Mouse (Mus musculus) midbrain, embryonic 15.5 days (tissue): ENCODE measurements around the gene Ahdc1. TPM values are rescaled to one million over a fixed set of nuclear protein-coding genes. Genes with fewer than 3 reads are reported as not detected.
A peak's percentile ranks its signal among the peaks of the same experiment; 100 is the strongest.

Source experiments
- ATAC-seq: fragments of 200-750 bp; cut with Nextera tagmentation; replicated peaks from 2 replicates; pipeline ENCODE4 v1.8.0; 2017; ENCODE audit warnings: moderate TSS enrichment
- H3K27ac ChIP-seq: fragments of 300-500 bp; sonication (generic); 2 replicates; pipeline ENCODE4 v1.5.1; 2015; ENCODE audit warnings: mild to moderate bottlenecking, inconsistent platforms
- H3K27me3 ChIP-seq: fragments of 300-500 bp; sonication (generic); replicated peaks from 2 replicates; pipeline ENCODE4 v1.6.1; 2015; ENCODE audit warnings: inconsistent platforms
- H3K36me3 ChIP-seq: fragments of 300-500 bp; sonication (generic); replicated peaks from 2 replicates; pipeline ENCODE4 v1.6.1; 2015; ENCODE audit warnings: inconsistent platforms
- H3K4me1 ChIP-seq: fragments of 300-500 bp; sonication (generic); 2 replicates; pipeline ENCODE4 v1.6.1; 2015; ENCODE audit warnings: inconsistent platforms
- H3K4me2 ChIP-seq: fragments of 300-500 bp; sonication (generic); 2 replicates; pipeline ENCODE4 v1.6.1; 2015; ENCODE audit warnings: inconsistent platforms, mild to moderate bottlenecking, moderate library complexity
- H3K4me3 ChIP-seq: fragments of 300-500 bp; sonication (generic); 2 replicates; pipeline ENCODE4 v1.5.1; 2015; ENCODE audit warnings: mild to moderate bottlenecking, inconsistent platforms
- H3K9ac ChIP-seq: fragments of 300-500 bp; sonication (generic); 2 replicates; pipeline ENCODE4 v1.6.1; 2015; ENCODE audit warnings: mild to moderate bottlenecking, inconsistent platforms
- H3K9me3 ChIP-seq: fragments of 300-500 bp; sonication (generic); 2 replicates; pipeline ENCODE4 v1.6.1; 2016; ENCODE audit warnings: inconsistent platforms
- WGBS: fragments of 180-500 bp; shearing (Covaris S2); methylation state at CpG from one replicate; pipeline ENCODE4 v1.1.7; 2015; ENCODE audit warnings: mixed read lengths; 5-methylcytosine and 5-hydroxymethylcytosine counted together
- polyA plus RNA-seq: library from polyadenylated mRNA; unstranded; fragments of >200 nt; fragmentation: Nextera tagmentation; extraction: Ambion mirVana; gene quantifications from 2 replicates; pipeline ENCODE4 v1.2.1, GENCODE M21; 2015

Ahdc1 gene
- polyA plus RNA-seq, 1 experiment from 2014 or later = 14.4 TPM

GRCm38 (mm10) chr4:133068400-133069138 lies 57.5 kb downstream of the Ahdc1 start:
- 63% methylated on average over 12 of the region's 12 CpGs for WGBS
- H3K4me2 ChIP-seq = no peak overlapping the region
- H3K4me1 ChIP-seq = peaks cover 31% of the 10 kb centered on the region
- H3K9me3 ChIP-seq = no peaks in the 10 kb centered on the region
- no peak for ATAC-seq
- peak overlapping the region; percentile 65 for H3K27ac ChIP-seq
- H3K4me3 ChIP-seq = no peak overlapping the region
- peaks cover 24% of the 10 kb centered on the region for H3K36me3 ChIP-seq
- H3K9ac ChIP-seq = no peak overlapping the region
- H3K27me3 ChIP-seq = no peaks in the 10 kb centered on the region

- Histone ChIP-seq H3K9ac (no peak overlapping the region), H3K4me3 (no peak overlapping the region), H3K27ac (no peak overlapping the region), H3K27me3 (no peaks in the 10 kb centered on the region), H3K36me3 (peaks cover 11% of the 10 kb centered on the region), H3K4me1 (peaks cover 50% of the 10 kb centered on the region), H3K4me2 (no peak overlapping the region), H3K9me3 (no peaks in the 10 kb centered on the region)
- ATAC-seq = no peak
- 70% methylated on average over 3 of the region's 3 CpGs for WGBS
Measured at GRCm38 (mm10) chr4:133070388-133070787, 59.3 kb downstream of the Ahdc1 start.

GRCm38 (mm10) chr4:133070821-133071372 lies 59.8 kb downstream of the Ahdc1 start:
- H3K4me1 ChIP-seq = peaks cover 53% of the 10 kb centered on the region
- H3K4me3 ChIP-seq = no peak overlapping the region
- H3K9me3 ChIP-seq = no peaks in the 10 kb centered on the region
- ATAC-seq = no peak
- H3K9ac ChIP-seq = no peak overlapping the region
- 0 out of 2 replicates have a peak overlapping the region, but pooled peaks have one; percentile 35 for H3K27ac ChIP-seq
- WGBS = 93% methylated on average over 5 of the region's 5 CpGs
- no peaks in the 10 kb centered on the region for H3K27me3 ChIP-seq
- peaks cover 6% of the 10 kb centered on the region for H3K36me3 ChIP-seq
- H3K4me2 ChIP-seq = no peak overlapping the region

GRCm38 (mm10) chr4:133073192-133073591 lies 62.1 kb downstream of the Ahdc1 start:
- Histone ChIP-seq H3K9me3 (no peaks in the 10 kb centered on the region), H3K27ac (peak overlapping the region; percentile 73), H3K4me3 (no peak overlapping the region), H3K4me2 (no peak overlapping the region), H3K36me3 (peaks cover 3% of the 10 kb centered on the region; the same call in 1 of the 2 replicates), H3K9ac (no peak overlapping the region), H3K27me3 (no peaks in the 10 kb centered on the region), H3K4me1 (peaks cover 54% of the 10 kb centered on the region)
- WGBS = 64% methylated on average over 8 of the region's 8 CpGs
- no peak for ATAC-seq

- H3K27ac ChIP-seq = peak overlapping the region; percentile 73
- peak; percentile 70 for ATAC-seq
- peaks cover 3% of the 10 kb centered on the region; the same call in 1 of the 2 replicates for H3K36me3 ChIP-seq
- no peaks in the 10 kb centered on the region for H3K27me3 ChIP-seq
- peaks cover 47% of the 10 kb centered on the region for H3K4me1 ChIP-seq
- no peak overlapping the region for H3K4me2 ChIP-seq
- WGBS = 10% methylated on average over 9 of the region's 9 CpGs
- H3K9ac ChIP-seq = peak overlapping the region; percentile 9; the same call in 1 of the 2 replicates
- H3K9me3 ChIP-seq = no peaks in the 10 kb centered on the region
- H3K4me3 ChIP-seq = no peak overlapping the region
Measured at GRCm38 (mm10) chr4:133074070-133074819, 63.2 kb downstream of the Ahdc1 start.

- Histone ChIP-seq H3K4me1 (peaks cover 48% of the 10 kb centered on the region), H3K9me3 (no peaks in the 10 kb centered on the region), H3K4me3 (no peak overlapping the region), H3K4me2 (no peak overlapping the region), H3K9ac (no peak overlapping the region; the same call in 1 of the 2 replicates), H3K36me3 (peaks cover 3% of the 10 kb centered on the region; the same call in 1 of the 2 replicates), H3K27ac (peak overlapping the region; percentile 73), H3K27me3 (no peaks in the 10 kb centered on the region)
- 56% methylated on average over 8 of the region's 8 CpGs for WGBS
- ATAC-seq = no peak
Measured at GRCm38 (mm10) chr4:133074894-133075572, 64.0 kb downstream of the Ahdc1 start.

GRCm38 (mm10) chr4:133078947-133079346 lies 67.9 kb downstream of the Ahdc1 start:
- Histone ChIP-seq H3K9me3 (no peaks in the 10 kb centered on the region), H3K27ac (no peak overlapping the region), H3K27me3 (no peaks in the 10 kb centered on the region), H3K36me3 (no peaks in the 10 kb centered on the region), H3K9ac (no peak overlapping the region), H3K4me2 (no peak overlapping the region), H3K4me1 (peaks cover 32% of the 10 kb centered on the region), H3K4me3 (no peak overlapping the region)
- 75% methylated on average over 5 of the region's 5 CpGs for WGBS
- ATAC-seq = no peak

- Histone ChIP-seq H3K4me3 (no peak overlapping the region), H3K9ac (no peak overlapping the region), H3K4me1 (peaks cover 31% of the 10 kb centered on the region), H3K9me3 (no peaks in the 10 kb centered on the region), H3K36me3 (no peaks in the 10 kb centered on the region), H3K27ac (no peak overlapping the region), H3K4me2 (no peak overlapping the region), H3K27me3 (no peaks in the 10 kb centered on the region)
- ATAC-seq = no peak
- WGBS = 48% methylated on average over 7 of the region's 7 CpGs
Measured at GRCm38 (mm10) chr4:133079416-133080113, 68.5 kb downstream of the Ahdc1 start.

- no peaks in the 10 kb centered on the region for H3K27me3 ChIP-seq
- H3K4me1 ChIP-seq = peaks cover 33% of the 10 kb centered on the region
- H3K4me2 ChIP-seq = no peak overlapping the region
- H3K9ac ChIP-seq = no peak overlapping the region
- no peak for ATAC-seq
- no peaks in the 10 kb centered on the region for H3K9me3 ChIP-seq
- 83% methylated on average over 3 of the region's 3 CpGs for WGBS
- no peak overlapping the region for H3K4me3 ChIP-seq
- H3K27ac ChIP-seq = 0 out of 2 replicates have a peak overlapping the region, but pooled peaks have one; percentile 9
- no peaks in the 10 kb centered on the region for H3K36me3 ChIP-seq
Measured at GRCm38 (mm10) chr4:133080862-133081261, 69.8 kb downstream of the Ahdc1 start.

GRCm38 (mm10) chr4:133082216-133082773 lies 71.2 kb downstream of the Ahdc1 start:
- Histone ChIP-seq H3K9me3 (no peaks in the 10 kb centered on the region), H3K4me3 (no peak overlapping the region), H3K27ac (no peak overlapping the region), H3K4me2 (no peak overlapping the region), H3K9ac (no peak overlapping the region), H3K27me3 (no peaks in the 10 kb centered on the region), H3K36me3 (no peaks in the 10 kb centered on the region), H3K4me1 (peaks cover 40% of the 10 kb centered on the region)
- WGBS = 93% methylated on average over 6 of the region's 6 CpGs
- ATAC-seq = no peak
